Comparison of ENCODE assay signal across 8 mouse cellular contexts in genomic region chr16:18628948-18629340, GRCm38 (mm10). TPM values are rescaled to one million over a fixed set of nuclear protein-coding genes. Genes with fewer than 3 reads are reported as not detected.
DNase-seq lines count a peak whose midpoint lies in the region; ATAC-seq and TF ChIP-seq lines count a peak whose summit lies in the region.

No protein-coding gene starts in this region.

- no peaks in the 10 kb centered on the region for H3K9me3 ChIP-seq in heart, embryonic 14.5 days (ENCODE audit: control insufficient read depth, low read length)
- H3K9me3 ChIP-seq in ES-Bruce4 (replicated peaks; ENCODE audit: control insufficient read depth, insufficient read depth, low read length, poor library complexity, severe bottlenecking) = no peaks in the 10 kb centered on the region
- no peaks in the 10 kb centered on the region for H3K9me3 ChIP-seq in forebrain, embryonic 16.5 days (ENCODE audit: control insufficient read depth, low read length)

- peaks cover 62% of the 10 kb centered on the region for H3K27me3 ChIP-seq in heart, embryonic 14.5 days (ENCODE audit: control insufficient read depth, insufficient read depth, low read length)
- H3K27me3 ChIP-seq in ES-Bruce4 (ENCODE audit: control insufficient read depth, insufficient read depth, low read length, poor library complexity, severe bottlenecking) = peaks cover 10% of the 10 kb centered on the region
- H3K27me3 ChIP-seq in forebrain, embryonic 16.5 days (replicated peaks; ENCODE audit: control insufficient read depth, insufficient read depth, low read length) = peaks cover 20% of the 10 kb centered on the region

- no peak for TF ChIP-seq EP300 in ES-Bruce4 (IDR thresholded peaks at IDR 0.05; ENCODE audit: insufficient read depth, low read depth, low read length)

- H3K4me1 ChIP-seq in heart, embryonic 14.5 days (ENCODE audit: control insufficient read depth in 2 of 2, insufficient read depth in 2 of 2, low read length in 2 of 2) = peaks cover 11 to 20% of the 10 kb centered on the region in 2 experiments; a peak in 3 of 4 replicates
- H3K4me1 ChIP-seq in ES-Bruce4 (ENCODE audit: control insufficient read depth, insufficient read depth, low read length) = no peaks in the 10 kb centered on the region
- H3K4me1 ChIP-seq in forebrain, embryonic 16.5 days (replicated peaks; ENCODE audit: control insufficient read depth, insufficient read depth, low read length) = peaks cover 41% of the 10 kb centered on the region

- no peak for DNase-seq in heart, postnatal 36 days
- no peak for DNase-seq in embryo, embryonic 10 days (ENCODE audit: low spot score)
- no peak for DNase-seq in frontal cortex, postnatal 25 days (ENCODE audit: low spot score in 2 of 2)

- peak overlapping the region; percentile 80 for H3K9ac ChIP-seq in heart, embryonic 14.5 days (ENCODE audit: low read length)
- peak overlapping the region; percentile 59 for H3K9ac ChIP-seq in ES-Bruce4 (ENCODE audit: low read depth, poor library complexity, severe bottlenecking)
- H3K9ac ChIP-seq in forebrain, embryonic 16.5 days (replicated peaks; ENCODE audit: low read depth, low read length) = peak overlapping the region; percentile 99

- no peak for TF ChIP-seq POLR2A in ES-Bruce4 (IDR thresholded peaks at IDR 0.05; ENCODE audit: insufficient read depth, low read length)

- H3K4me3 ChIP-seq in heart, embryonic 14.5 days (ENCODE audit: control insufficient read depth in 1 of 2, insufficient read depth in 1 of 2, low read depth in 1 of 2, low read length in 2 of 2) = peak overlapping the region; percentile 51 to 74
- no peak overlapping the region for H3K4me3 ChIP-seq in ES-Bruce4 (ENCODE audit: low read depth, low read length)
- H3K4me3 ChIP-seq in forebrain, embryonic 16.5 days (replicated peaks; ENCODE audit: low read length) = peak overlapping the region; percentile 89

- 45% methylated on average over 2 of the region's 2 CpGs for WGBS in heart, embryonic 14.5 days
- 32% methylated on average over 2 of the region's 2 CpGs for WGBS in forebrain, embryonic 16.5 days

- H3K4me2 ChIP-seq in heart, embryonic 14.5 days (ENCODE audit: low read length) = peak overlapping the region; percentile 98
- peak overlapping the region; percentile 71 for H3K4me2 ChIP-seq in forebrain, embryonic 16.5 days (ENCODE audit: low read length)

- TF ChIP-seq CTCF in ES-Bruce4 (IDR thresholded peaks at IDR 0.05; ENCODE audit: low read depth, low read length) = no peak

- ATAC-seq in heart, embryonic 14.5 days (ENCODE audit: insufficient number of reproducible peaks, insufficient read depth, low FRiP score, low read depth) = no peak
- ATAC-seq in forebrain, embryonic 16.5 days = no peak; the same call in 1 of the 2 replicates
- 0 out of 2 replicates have a peak, but pooled peaks have one; percentile 3 for ATAC-seq in megakaryocyte-erythroid progenitor cell, adult 5-6 weeks (replicated peaks; ENCODE audit: low FRiP score, low TSS enrichment, poor library complexity, severe bottlenecking)
- no peak for ATAC-seq in frontal cortex, adult (ENCODE audit: low TSS enrichment)

- no peaks in the 10 kb centered on the region for H3K36me3 ChIP-seq in heart, embryonic 14.5 days (ENCODE audit: control insufficient read depth, insufficient read depth, low read length)
- no peaks in the 10 kb centered on the region for H3K36me3 ChIP-seq in ES-Bruce4 (ENCODE audit: control insufficient read depth, insufficient read depth, low read length, poor library complexity, severe bottlenecking)
- H3K36me3 ChIP-seq in forebrain, embryonic 16.5 days (ENCODE audit: control insufficient read depth, insufficient read depth) = peaks cover under 1% of the 10 kb centered on the region

- no peak overlapping the region for H3K27ac ChIP-seq in heart, embryonic 14.5 days (replicated peaks in 1 of 2; ENCODE audit: control insufficient read depth in 1 of 2, insufficient read depth in 1 of 2, low read depth in 2 of 2, low read length in 2 of 2)
- H3K27ac ChIP-seq in ES-Bruce4 (ENCODE audit: insufficient read depth, low read length) = no peak overlapping the region
- H3K27ac ChIP-seq in forebrain, embryonic 16.5 days (ENCODE audit: low read length) = peak overlapping the region; percentile 69

- intact Hi-C loops in heart, postnatal 36 days (cut with DNase I) = loop anchor here (2.0 to 5.0 kb wide), 3 partner anchors 50 to 228 kb away; no protein-coding TSS in a partner anchor

RNA-seq across cellular contexts. Expression of gene Sept5, which starts 0.8 kb away (rescaled TPM):
- 5.8 and 7.3 TPM in 2 replicates for polyA plus RNA-seq in heart, embryonic 14.5 days (2014; fragmentation: Nextera tagmentation; extraction: Ambion mirVana)
- total RNA-seq in heart, postnatal 36 days (2021) = 1 to 10 TPM; 3.7 to 3.8 TPM
- polyA plus RNA-seq in ES-Bruce4 (2011; ENCODE audit: insufficient read depth, insufficient read length, low read depth, missing spikeins) = 1.8 and 5.2 TPM in 2 replicates
- polyA plus RNA-seq in forebrain, embryonic 16.5 days (2015; fragmentation: Nextera tagmentation; extraction: Ambion mirVana) = 216 and 228 TPM in 2 replicates
- 0.64 TPM in 1 of 2 replicates, not detected in the other for total RNA-seq in megakaryocyte-erythroid progenitor cell, adult 5-6 weeks (2014; fragmentation: Nextera tagmentation)
- 0.09 TPM in 1 of 2 replicates, not detected in the other for total RNA-seq in megakaryocyte-erythroid progenitor cell, adult 5-6 weeks (2017)

RNA-seq across cellular contexts. Expression of gene Gm49601, which starts 2.7 kb away (rescaled TPM):
- polyA plus RNA-seq in heart, embryonic 14.5 days (2014; fragmentation: Nextera tagmentation; extraction: Ambion mirVana) = 0.97 and 1.1 TPM in 2 replicates
- 1 to 10 TPM in 1 of 2 experiments, under 1 TPM in 1; 0.60 to 1.6 TPM for total RNA-seq in heart, postnatal 36 days (2021)
- polyA plus RNA-seq in ES-Bruce4 (2011; ENCODE audit: insufficient read depth, insufficient read length, low read depth, missing spikeins) = not detected in 2 replicates
- 16.9 and 23.4 TPM in 2 replicates for polyA plus RNA-seq in forebrain, embryonic 16.5 days (2015; fragmentation: Nextera tagmentation; extraction: Ambion mirVana)
- total RNA-seq in megakaryocyte-erythroid progenitor cell, adult 5-6 weeks (2014; fragmentation: Nextera tagmentation) = not detected in 2 replicates
- total RNA-seq in megakaryocyte-erythroid progenitor cell, adult 5-6 weeks (2017) = 0.80 TPM in 1 of 2 replicates, not detected in the other

RNA-seq across cellular contexts. Expression of gene Gp1bb, which starts 6.7 kb away (rescaled TPM):
- 3.4 and 4.5 TPM in 2 replicates for polyA plus RNA-seq in heart, embryonic 14.5 days (2014; fragmentation: Nextera tagmentation; extraction: Ambion mirVana)
- 1 to 10 TPM; 1.2 TPM for total RNA-seq in heart, postnatal 36 days (2021)
- not detected in 2 replicates for polyA plus RNA-seq in ES-Bruce4 (2011; ENCODE audit: insufficient read depth, insufficient read length, low read depth, missing spikeins)
- 8.0 and 9.5 TPM in 2 replicates for polyA plus RNA-seq in forebrain, embryonic 16.5 days (2015; fragmentation: Nextera tagmentation; extraction: Ambion mirVana)
- 0.72 and 0.87 TPM in 2 replicates for total RNA-seq in megakaryocyte-erythroid progenitor cell, adult 5-6 weeks (2014; fragmentation: Nextera tagmentation)
- total RNA-seq in megakaryocyte-erythroid progenitor cell, adult 5-6 weeks (2017) = 1.6 and 3.4 TPM in 2 replicates

RNA-seq across cellular contexts. Expression of gene Tbx1, which starts 38.5 kb away (rescaled TPM):
- polyA plus RNA-seq in heart, embryonic 14.5 days (2014; fragmentation: Nextera tagmentation; extraction: Ambion mirVana) = 0.20 and 0.80 TPM in 2 replicates
- 1 to 10 TPM in 1 of 2 experiments, under 1 TPM in 1; 0.51 to 2.2 TPM for total RNA-seq in heart, postnatal 36 days (2021)
- polyA plus RNA-seq in ES-Bruce4 (2011; ENCODE audit: insufficient read depth, insufficient read length, low read depth, missing spikeins) = 0.29 TPM in 1 of 2 replicates, not detected in the other
- polyA plus RNA-seq in forebrain, embryonic 16.5 days (2015; fragmentation: Nextera tagmentation; extraction: Ambion mirVana) = 0.28 and 0.56 TPM in 2 replicates
- not detected in 2 replicates for total RNA-seq in megakaryocyte-erythroid progenitor cell, adult 5-6 weeks (2014; fragmentation: Nextera tagmentation)
- total RNA-seq in megakaryocyte-erythroid progenitor cell, adult 5-6 weeks (2017) = not detected in 2 replicates

Comparison
In these comparisons a context has a peak if more than half of its experiments do, and no peak if none do; other contexts are left out.
1. RNA of gene Sept5, which starts 0.8 kb away (polyA plus RNA-seq): 216 to 228 TPM in forebrain, embryonic 16.5 days; 5.8 to 7.3 TPM in heart, embryonic 14.5 days and 1.8 to 5.2 TPM in ES-Bruce4; every median in the first group is over 10 times any median in the second.
2. Peak in every context shown above with its lines, with median percentiles within 50 percentile points of each other: H3K9ac ChIP-seq.